Mouse (Mus musculus) left cerebral cortex, adult 9 months (tissue): ENCODE data around the gene Nfam1.

ENCODE experiments used
- DNase-seq, 2 experiments: peaks; one replicate each; pipeline ENCODE4 v3.0.0; 2022; ENCODE audit warnings: low spot score in 2 of 2

The Nfam1 gene

GRCm38 (mm10) chr15:83037755-83038483, 4.8 kb upstream of the Nfam1 start:
- DNase-seq, result peak in 1 of 2 experiments; percentile 91

DNA sequence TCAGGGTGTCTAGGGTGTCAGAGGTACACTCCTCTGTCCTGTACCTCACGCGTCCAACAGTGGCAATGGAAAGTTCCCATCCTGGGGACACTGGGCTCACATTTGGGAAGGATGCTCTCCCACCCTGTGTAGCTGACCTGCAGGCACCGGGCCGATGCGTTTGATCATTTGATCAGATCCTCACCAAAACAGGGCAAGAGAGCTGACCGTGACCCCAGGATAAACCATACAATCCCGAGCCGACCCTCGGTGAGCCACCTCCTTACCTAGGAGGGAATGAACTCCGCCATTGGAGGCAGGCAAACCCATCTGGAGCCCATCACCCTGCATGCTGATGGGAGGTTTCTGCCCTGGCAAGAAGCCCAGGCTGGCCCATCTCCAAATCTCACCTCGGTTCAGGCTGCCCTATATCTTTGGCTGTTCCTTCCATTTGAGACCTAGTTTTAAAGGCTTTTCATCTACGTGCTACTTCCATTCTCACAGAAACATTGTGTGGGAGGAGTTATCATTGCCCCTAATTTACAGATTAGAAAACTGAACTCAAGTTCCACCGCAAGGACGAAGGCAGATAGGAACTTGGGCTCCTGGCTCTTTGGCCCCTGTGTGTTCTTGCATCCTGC, 3.9 kb upstream of the Nfam1 start:
- peak in 1 of 2 experiments; percentile 61 for DNase-seq

DNA sequence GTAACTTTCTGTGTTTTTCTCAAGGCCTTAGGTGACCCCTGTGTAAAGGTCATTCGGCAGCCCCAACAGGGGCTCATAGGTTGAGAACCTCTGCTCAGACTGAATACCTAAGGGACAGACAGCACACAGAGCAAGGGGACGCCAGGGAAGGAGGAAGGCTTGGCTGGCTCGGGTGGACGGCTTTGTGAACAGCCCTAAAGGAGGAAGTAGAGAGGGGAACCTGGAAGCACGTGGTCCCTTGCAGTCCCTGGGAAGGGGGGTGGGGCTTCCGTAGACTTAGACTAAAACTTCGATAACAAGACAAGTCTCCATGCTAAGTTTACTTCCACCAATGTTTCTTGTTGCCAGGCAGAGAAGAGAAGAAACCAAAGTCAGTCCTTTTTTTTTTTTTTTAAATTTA, 3.0 kb upstream of the Nfam1 start:
- DNase-seq, result peak in 1 of 2 experiments; percentile 35

DNA sequence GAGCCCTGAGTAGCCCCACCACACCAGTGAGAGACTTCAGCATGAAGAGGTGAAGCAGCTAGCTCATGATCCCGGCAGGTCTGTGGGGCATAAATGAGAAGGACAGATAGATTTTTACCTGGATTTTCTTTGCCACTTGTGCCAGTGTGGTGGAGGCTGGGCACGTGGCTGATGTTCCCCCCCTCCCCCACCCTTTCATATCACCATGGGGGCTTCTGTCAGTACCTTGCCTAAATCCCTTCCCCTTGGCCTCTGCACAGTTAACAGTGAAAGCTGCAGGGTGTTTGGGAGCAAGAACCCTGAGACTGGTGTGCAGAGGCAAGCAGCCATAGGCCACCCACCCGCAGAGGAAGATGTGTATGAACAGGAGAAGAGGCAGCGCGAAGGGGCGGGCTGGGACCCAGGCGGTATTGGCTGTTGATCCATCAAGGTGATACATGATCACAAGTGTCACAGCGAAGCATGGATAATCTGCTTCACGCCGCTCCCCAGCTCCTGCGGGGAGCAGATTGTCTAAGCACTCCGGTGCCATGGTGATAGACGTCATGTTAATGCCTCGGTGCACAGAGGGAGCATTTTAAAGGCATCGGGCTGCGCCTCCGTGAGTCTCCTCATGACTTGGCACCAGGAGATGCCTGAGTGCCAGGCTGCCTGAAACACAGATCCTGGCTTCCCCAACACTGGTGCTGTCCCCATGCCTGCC, 1.3 kb upstream of the Nfam1 start:
- DNase-seq, result peak; percentile 58 to 66

DNA sequence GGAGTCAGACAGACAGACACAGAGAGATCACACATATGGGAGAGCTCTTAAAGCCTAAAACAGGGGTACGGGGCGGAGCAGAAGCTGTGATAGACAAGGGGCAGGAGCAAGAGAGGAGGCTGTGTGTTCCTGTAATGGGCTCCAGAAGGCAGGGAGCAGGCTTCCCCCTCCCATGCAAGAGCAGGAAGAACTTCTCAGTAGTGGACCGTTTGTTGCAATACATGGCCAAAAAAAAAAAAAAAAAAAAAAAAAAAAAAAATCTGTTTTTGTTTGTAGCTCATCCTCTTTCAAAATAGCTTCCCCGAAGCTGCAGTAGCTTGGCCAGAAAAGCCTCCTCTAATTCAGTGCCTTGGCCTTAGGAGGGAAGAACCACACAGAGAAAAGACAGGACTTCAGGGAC, 2.2 kb downstream of the Nfam1 start:
- DNase-seq, result no peak

DNA sequence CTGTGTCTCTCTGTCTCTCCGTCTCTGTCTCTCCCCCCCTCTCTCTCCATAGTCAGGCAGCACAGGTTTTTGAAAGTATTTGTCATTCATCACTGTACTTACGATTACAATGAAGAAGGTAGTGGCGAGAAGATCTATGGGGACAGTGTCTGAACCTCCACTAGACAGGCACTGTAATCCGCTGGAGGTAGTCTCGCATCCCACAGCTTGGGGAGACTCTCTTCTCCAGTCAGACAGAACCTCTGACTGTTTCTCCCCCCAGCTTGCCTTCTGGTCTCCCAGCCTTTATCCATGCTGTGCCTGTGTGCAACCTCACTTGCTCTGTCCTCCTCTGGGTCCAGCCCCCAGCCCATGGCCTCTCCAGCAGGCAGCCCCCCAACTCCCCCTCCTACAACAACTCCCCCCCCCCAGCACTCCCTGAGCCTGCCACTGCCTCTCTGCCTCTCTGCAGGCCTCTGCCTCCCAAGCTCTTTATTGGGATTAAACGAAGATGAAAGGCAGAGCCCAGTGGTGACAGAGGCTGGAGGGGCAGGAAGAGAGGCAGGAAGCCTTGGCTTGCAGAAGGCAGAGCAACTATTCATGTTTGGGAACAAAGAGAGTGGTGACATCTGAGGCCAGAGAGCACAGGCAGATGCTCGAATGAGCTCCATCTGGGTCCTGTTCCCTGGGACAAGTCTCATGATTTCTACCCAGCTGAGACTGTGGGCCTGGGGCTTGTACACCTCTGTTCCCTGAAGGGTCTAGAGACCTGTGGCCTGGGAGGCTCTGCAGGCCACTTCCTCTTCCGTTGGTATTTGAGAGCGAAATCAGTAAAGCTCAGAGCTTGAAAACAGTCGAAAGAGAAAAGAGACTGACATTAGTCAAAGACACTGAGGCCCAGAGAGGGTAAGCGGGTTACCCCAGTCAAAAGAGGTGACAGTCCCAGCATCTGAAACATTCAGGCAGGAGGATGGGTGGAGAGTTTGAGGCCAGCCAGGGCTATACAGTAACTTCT, 3.1 kb downstream of the Nfam1 start:
- DNase-seq, result no peak

GRCm38 (mm10) chr15:83026129-83026528, 7.0 kb downstream of the Nfam1 start:
- DNase-seq, result no peak

DNA sequence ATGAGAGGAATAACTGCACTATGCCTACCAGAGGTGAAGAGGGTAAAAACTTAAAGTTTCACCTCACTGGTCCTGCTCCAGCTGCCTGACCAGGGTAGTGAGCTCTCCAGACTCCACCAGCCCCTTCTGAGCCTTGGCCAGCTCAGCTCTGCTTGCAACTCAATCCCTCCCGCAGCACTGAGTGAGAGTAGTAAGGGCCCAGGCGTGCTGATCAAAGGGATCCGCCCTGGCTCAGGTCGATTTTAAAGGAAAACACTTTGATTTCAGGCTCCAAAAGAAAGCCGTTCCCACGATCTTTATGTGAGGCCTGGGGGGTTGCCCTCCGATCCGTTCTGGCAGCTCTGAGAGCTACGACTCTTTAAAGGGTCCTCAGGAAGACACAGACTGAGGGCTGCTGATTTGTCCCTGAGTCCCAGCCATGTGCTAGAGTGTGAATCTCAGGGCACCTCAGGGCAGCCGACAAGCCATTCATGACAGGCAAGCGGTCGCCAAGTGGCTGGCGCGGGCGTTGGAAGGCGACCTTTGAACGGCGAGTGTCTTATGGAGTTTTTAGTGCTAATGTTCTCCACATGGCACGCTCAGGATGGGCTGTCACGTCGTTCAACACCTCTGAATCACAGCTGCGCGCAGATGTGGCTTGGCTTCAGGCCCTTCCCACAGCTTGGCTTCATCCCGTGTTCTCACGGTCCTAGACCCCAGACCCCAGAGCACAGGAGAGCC, 7.9 kb downstream of the Nfam1 start:
- no peak for DNase-seq

- DNase-seq, result no peak
These were observed 10.2 kb downstream of the Nfam1 start for GRCm38 (mm10) chr15:83022947-83023346.

- peak; percentile 70 to 86 for DNase-seq
These were observed 22.0 kb downstream of the Nfam1 start for GRCm38 (mm10) chr15:83010990-83011664.

GRCm38 (mm10) chr15:83010423-83010822, 22.7 kb downstream of the Nfam1 start:
- no peak for DNase-seq

GRCm38 (mm10) chr15:83009532-83009931, 23.6 kb downstream of the Nfam1 start:
- DNase-seq, result peak in 1 of 2 experiments; percentile 55

DNA sequence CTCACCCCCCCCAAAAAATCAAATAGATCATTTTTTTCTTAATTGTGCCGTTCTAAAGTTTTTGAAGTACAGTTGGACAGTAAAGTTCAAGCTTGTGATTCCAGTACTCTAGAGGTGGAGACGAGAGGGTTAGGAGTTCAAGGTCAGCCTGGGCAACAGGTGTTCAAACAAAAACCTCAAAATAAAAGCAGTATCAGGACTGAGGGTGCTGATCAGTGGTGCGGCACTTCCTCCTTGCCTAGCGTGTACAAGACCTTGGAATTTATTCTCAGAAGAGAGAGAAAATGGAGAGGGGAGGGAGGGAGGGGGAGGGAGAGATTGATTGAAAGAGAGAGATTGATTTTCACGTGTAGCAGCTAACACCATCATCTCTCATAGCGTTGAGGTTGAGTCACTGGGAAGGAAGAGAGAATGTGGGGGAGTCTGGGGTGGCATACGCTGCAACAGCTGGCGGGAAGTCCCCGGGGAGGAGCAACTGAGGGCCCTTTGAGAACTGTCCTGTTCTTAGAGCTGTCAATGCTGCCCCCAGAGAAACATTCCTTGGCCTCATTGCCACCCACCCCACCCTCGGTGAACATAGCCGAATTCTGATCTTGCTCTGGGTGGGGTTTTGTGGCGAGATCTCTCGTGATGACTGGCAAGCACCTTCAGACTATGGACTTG, 24.2 kb downstream of the Nfam1 start:
- peak in 1 of 2 experiments; percentile 50 for DNase-seq

GRCm38 (mm10) chr15:83007346-83007920, 25.7 kb downstream of the Nfam1 start:
- no peak for DNase-seq

DNA sequence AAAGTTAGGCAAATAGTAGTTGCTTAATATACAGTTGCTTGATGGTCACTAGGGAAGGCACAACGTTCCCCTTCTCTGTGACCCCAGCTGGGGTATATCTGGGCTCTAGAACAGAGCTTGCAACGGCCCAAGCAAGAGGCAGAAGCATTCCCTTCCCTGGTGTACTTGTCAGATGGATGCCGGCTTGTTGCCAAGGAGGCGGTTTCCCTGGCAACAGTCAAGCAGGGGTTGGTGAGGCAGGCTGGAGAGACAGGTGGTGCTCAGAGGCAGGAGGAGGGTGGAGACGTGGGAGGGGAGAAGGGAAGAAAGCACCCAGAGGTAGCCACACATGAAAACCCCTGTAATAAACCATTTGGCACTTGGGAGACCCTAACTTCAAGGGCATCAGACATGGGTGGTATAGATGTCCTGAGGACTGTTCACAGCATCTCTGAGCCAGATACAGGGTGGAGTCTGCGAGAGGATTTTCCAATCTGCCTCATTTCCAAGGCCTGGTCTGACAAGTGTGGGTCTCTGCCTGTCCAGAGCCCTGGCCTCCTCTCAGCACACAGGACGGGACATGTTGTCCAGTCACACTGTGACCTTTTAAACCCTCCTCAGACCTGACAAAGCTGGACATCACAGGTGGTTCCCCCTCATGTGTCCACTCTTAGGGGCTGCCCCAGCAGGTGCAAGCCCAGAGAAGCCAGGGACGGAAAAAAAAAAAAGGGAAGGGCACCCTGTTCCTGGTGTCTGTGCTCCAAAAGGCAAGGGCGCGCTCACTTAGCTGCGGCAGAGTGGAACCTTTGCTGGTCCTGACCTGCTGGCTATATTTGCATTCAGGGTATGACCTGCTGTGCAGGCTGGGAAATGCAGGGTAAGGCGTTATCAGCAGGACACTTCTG, 30.2 kb downstream of the Nfam1 start:
- peak; percentile 84 to 94 for DNase-seq

DNA sequence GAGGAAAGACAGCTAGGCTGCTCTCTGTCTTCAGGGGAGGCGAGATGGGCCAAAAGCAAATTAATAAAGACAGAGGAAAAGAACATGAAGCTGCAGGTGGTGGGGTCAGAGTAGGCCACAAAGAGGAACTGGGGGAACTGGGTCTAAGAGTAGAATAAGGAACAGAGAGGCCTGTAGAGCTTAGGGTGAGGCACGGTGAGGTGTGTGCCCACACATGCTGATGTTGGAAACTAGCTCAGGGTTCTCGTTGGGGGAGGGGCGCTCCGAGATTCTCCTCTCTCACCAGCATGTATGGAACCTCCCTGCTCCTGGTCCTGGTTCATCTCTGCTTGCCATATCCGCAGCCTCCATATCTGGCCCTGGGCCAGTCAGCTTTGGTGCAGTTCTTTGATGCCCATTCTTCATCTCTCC, 34.3 kb downstream of the Nfam1 start:
- no peak for DNase-seq

DNA sequence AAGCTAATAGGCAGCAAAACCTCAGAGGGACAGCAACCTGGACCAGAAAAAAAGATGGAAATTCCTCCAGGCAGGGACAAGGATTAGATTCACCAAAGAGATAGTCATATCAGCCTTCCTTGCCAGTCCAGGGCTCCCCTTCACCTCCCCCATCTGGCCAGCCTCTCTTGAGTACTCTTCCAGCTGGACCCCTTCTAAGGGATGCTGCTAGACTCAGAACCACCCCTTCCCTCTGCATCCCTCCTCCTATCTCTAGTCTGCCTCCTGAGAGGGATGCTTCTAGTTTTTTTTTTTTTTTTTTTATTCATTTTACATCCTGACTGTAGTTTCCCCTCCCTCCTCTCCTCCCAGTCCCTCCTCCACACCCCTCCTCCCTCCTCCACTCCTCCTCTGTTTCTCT, 36.7 kb downstream of the Nfam1 start:
- DNase-seq, result no peak

GRCm38 (mm10) chr15:82995239-82995638, 37.9 kb downstream of the Nfam1 start:
- DNase-seq, result peak in 1 of 2 experiments; percentile 60
